Mouse (Mus musculus) left cerebral cortex, adult 9 months (tissue): ENCODE results near the gene D430042O09Rik.

Source experiments
- DNase-seq, 2 experiments: peaks; one replicate each; pipeline ENCODE4 v3.0.0; 2022; ENCODE audit warnings: low spot score in 2 of 2

D430042O09Rik gene

DNA sequence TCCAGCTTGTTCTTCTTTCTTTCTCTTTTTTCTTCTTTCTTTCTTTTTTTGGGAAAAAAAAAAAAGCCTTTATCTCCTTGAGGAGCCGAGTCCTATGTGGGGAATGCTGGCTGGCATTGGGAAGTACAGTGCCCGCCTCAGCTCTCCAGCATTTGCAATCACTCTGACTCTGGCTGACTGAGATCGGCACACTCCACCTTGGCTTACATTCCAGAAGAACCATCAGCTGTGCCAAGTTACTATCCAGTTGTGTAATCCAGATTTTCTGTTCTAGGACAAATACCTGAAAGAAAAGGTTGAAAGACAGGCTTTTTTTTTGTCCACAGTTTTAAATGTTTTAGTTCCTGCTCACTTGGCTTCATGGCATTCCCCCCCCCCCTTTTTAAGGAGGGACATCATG lies 100.5 kb downstream of the D430042O09Rik start:
- no peak for DNase-seq

DNA sequence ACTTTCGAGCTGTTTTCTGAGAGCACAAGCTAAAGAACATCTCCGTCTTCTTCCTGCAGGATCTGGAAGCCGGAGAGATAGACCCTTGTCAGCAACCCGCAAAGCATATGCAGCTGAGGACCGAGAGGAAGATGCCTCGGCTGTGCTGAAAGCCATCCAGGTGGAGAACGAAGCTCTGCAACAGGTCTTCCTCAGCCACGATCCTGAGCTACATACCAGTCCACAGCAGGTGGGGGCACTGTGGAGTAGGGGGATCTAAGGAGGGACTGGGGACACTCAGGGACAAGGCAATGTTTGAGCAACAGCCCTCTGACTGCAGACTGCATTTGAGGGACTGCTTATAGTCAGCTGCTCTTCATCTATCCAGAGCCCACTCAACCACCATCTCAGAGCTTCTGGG lies 105.0 kb downstream of the D430042O09Rik start:
- DNase-seq: no peak

DNA sequence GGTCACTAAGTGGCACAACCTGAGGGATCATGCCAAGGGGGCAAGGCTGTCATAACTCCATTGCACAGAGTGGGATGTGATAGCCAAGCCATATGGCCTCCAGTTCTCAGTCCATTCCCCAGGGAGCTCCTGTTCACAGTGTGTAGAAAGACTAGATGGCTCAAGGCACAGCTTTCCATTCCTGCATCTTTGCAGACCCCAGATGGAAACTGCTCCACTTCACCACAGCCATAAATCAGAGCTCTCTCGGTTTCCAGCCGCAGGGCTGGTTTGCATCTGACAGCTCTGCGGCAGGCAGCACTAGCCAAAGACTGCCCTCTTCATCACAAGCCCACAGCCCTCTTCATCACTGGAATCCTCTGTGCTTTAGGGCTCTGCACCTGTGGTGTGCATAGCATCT lies 108.0 kb downstream of the D430042O09Rik start:
- DNase-seq: no peak

DNA sequence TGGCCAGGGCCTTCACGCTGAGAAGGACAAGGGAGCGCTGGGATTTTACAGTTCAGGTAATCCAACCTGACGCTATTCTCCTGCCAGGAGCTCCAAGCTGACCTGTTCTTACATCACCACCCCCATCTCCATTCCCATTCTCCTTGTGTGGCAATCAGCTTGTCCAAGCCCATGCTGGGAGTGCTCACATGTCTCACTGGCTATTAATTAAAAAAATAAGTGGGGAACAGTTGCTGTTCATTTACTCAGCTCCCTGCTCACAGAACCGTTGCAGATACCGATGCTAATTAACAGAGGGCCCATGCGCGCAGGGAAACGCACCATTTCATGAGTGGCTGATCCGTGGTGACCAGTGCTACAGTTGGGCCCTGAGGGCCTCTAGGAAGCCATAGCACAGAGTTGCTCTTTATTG lies 110.6 kb downstream of the D430042O09Rik start:
- DNase-seq: no peak

DNA sequence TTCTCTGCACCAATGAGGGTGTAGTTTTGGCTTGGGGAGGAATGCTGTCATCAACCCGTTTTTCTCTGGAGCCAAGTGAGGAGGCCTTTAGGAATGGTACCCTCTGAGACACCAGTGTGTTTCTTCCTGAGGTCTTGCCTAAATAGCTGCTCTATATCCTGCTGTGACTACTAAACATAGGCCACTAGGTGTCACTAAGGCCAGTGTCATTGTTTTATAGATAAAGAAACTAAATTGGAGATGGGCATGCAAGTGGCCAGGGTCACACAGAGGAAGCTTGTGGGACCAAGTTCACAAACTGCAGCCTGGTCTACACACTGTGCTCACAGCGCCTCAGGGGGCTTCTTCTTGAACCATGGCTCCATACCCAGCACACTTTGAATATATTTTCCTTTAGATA lies 112.5 kb downstream of the D430042O09Rik start:
- no peak for DNase-seq

DNA sequence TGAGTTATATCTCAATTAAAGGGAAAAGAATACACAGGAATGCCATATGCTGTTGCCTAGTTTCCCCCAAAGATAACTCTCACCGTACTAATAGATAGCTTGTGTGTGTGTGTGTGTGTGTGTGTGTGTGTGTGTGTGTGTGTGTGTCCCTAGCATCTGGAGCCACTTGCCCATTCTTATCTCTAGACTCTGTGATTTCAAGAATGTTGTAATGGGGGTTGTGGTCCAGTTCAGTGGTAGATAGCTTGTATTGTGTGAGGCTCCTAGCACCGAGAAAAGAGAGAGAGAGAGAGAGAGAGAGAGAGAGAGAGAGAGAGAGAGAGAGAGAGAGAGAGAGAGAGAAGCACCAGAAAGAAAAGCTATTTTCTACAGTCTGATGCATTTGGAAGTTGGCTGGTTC lies 118.7 kb downstream of the D430042O09Rik start:
- no peak for DNase-seq

DNA sequence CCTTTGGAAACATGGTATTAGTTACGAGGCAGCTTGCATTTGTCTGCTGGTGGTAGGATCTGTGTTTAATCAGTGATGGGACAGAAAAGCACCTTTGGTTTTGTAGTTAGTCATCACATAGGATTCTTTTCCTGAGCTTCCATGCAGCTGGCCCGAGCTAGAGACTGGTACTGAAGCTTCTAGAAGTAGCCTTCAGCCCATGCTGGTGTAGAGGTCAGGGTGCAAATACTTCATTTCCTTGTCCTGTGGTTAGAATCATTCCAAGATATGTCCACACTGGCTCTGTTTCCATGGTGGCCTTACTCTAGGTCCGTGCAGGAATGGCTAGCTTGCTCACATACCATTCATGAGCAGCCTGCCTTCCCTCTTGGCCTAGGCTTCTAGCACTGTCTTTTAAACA lies 119.2 kb downstream of the D430042O09Rik start:
- DNase-seq: no peak

DNA sequence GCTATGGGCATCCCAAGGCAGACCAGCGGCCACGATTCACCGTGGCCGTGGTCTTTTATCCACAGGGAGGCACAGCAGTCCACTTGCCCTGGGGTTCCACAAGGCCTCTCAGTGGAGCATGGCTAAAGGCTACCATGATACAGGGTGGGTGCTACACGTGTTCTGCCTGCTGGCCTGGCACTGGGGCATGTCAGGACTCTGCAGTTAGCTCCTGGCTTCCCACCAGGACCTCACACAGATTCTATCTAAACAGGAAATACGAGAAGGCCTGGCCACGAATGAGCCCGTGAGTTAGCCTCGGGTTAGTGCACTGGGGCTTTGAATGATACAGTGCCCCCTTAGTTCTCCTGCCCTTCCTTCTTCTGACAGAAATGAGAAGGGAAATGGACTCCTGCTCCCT lies 119.7 kb downstream of the D430042O09Rik start:
- no peak for DNase-seq

DNA sequence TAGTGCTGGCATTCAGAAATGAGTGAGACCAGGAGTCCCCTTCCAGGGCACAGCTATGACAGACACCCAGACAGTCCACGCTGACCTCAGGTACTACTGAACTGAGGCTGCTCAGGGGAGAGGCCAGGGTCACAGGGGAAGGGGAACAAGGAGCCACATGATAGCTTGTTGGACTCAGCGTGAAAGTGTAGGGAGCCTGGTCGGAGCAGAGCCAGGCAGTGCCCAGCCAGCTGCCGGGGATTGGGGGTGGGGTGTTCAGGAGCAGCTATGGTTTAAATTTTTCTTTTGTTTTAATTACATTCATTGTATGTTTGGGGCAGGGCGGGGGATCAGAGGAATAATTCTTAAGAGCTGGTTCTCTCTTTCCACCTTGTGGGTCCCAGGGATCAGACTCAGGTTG lies 120.9 kb downstream of the D430042O09Rik start:
- no peak for DNase-seq

DNA sequence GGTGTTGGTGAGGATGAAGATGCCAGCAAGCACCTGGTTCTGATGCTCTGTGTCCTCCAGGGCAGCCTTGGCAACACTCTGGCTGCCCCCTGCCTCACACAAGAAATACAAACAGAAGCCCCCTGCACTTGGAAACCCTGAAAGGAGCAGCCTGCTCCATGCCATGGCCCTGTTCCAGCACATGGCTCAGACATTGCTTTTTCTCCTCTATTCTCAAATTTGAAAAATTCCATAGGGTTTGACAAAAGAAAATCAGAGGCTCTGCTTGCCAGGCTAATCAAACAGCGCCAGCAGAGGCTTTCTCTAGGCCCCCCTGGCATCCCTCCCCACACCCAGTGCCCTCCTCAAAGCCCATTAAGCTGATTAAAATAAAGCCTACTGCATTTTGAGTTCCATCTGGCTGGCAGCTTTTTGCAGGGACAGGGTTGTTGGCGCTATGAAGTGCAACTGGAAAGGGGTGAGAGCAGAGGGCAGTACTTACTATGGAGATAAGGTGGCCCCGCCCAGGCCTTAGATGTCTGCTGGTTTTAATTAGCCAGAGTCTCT lies 121.5 kb downstream of the D430042O09Rik start:
- no peak for DNase-seq

DNA sequence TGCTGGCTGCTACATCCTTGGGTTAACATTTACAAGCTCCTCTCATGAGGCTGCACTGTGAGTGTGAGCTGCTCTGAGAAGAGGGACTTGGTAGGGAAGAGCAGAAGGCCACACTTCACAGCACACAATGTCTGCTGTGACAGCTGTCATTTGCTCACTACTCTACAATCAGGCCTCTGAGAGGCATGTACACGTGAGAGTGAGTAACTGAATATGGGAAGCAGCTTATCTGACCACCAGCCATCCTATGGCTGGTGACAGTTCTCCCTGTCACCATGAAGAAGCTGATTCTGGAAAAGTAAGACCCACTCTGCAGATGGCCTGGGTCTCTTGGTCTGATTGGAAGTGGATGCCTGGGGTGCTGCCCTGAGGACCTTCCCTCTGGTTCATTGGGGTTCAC lies 125.1 kb downstream of the D430042O09Rik start:
- no peak for DNase-seq

DNA sequence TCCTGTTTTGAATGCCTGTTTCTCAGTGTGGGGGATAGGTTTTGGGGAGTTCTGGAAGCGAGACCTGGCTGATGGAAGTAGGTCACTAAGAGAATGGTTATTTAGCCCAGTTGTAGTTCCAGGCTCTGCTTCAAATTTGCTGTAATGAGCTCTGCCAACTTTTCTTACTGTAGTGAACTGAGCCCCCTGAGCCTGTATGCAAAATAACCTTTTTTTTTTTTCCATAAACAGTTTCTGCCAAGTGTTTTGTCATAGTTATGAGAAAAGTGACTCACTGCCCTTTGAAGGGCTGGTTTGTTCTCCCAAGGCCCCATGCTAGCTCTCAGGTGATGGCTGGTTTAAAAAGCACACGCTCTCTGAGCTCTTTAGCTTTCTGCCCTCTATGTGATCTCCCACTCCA lies 125.8 kb downstream of the D430042O09Rik start:
- no peak for DNase-seq

DNA sequence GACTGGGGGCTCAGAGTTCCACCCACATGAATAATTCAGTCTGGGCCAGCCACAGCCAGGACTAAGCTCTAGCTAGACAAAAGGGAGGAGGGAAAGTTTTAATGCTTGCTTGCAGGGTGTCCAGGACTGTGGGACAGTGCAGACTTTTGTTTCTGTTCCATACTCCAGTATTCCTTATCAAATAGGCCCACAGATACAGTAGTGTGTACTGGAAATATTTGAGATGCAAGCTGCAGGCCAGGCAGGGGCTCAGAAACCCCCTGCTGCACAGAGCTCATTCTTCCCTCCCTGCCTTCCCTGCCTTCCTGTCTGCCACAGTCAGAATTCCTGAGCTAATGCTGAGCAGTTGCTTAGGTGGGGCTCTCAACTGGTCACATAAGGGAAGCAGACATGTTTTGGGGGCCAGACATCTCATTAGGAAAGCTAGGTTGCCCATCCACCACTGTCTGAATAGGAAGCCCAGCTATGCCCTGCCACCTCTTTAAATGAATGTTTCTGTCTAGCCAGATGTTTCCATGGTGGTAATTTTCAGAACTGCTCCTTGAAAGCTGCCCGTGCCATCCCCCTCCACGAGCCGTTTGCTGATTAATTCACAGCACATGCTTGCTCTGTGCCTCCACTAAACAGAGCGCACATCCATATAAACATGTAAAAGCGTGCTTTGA lies 130.5 kb downstream of the D430042O09Rik start:
- DNase-seq: no peak

DNA sequence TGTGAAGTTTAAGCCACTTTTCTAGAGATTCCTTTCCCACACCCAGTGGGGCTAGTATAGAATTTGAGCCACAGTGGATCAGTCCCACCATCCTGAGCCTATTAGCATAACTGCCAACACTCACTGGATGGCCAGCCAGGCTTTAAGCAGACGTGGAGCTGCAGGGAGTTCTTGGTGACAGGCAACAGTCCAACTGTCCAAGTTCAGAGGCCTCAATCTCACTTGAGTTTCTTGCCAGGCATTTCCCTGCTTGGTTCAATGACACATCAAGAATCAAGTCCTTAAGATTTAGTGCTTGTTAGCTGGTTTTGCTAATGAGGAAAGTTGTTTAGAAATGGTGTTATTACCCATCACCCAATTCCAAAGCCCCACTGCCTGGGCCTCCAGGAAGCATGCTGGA lies 137.9 kb downstream of the D430042O09Rik start:
- DNase-seq: no peak

DNA sequence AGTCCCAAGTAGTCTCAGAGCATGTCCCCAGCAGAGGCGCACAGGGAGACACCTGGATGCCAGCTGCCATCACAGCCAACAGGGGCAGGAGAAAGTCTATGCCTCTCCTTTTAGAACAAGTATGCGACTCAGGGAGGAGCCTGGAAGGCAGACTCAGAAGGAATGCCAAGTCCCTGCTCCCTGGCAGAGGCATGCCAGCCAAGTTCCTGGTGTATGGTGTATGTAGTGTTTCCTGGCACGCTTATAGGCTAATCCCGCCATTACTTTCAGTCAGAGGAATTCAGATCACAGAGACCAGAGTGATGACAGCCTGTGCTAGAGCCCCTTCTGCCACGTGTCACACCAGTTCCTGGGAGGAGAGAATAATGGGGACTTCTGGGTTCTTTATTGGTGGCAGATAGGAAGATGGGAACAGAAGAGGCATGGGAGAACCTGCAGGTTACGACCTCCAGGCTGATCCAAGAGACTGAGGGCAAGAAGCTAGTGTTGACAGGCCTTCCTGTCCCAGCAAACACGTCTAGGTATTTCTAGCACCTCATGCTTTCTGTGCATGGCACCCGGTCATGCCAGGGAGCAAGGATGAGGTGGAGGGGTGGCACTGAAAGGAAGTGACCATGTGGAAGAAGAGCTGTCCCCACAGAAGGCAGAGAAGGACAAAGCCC lies 139.3 kb downstream of the D430042O09Rik start:
- peak in 1 of 2 experiments; percentile 40 for DNase-seq

DNA sequence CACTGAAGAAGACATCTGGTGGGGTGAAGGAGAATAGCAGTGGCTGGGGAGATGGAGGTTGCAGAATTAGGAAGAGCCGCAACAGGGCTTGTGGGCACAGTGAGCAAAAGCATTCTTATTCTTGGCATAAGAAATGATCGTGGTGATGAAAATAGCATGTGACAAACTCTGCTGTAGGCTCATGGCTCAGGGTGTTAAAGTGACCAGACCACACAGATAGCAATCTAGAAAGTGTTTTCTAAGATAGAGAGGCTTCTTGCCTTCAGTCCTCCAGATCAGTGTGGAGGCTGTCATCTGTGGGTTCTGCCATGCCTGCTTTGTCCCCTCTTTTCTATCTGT lies 139.8 kb downstream of the D430042O09Rik start:
- peak in 1 of 2 experiments; percentile 26 for DNase-seq

DNA sequence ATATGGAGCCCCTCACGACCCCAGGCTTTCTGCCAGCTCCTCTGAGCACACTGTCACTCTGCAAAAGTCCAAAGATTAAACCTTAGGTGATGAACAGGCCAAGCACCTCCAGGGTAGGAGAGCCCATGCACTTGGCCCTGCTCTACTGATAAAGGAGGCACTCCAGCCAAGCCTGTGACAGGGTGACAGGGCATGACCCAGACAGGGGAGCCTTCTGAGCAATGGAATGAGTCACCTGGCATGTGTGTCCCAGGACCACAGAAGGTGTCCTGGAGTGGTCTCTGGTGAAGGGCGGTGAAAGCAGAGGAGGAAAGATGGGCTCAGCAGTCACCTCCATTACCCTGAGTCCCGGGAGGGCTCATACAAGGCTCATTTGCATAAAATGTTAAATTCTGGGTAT lies 151.9 kb downstream of the D430042O09Rik start:
- no peak for DNase-seq

DNA sequence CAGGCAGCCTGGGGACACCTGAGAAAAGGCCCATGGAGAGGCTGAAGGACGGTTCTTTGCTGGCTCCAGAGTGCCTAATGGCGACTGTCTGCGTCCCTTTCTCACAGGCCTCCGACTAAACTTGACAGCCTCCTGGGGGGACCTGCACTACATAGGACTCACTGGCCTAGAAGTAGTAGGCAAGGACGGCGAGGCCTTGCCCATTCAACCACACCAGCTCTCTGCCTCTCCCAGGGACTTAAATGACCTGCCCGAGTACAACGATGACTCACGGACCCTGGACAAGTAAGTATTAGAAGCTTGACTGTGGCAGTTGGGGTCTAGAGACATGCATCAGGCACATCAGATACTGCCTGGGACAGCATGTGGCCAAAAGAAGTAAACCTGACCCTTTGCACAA lies 152.7 kb downstream of the D430042O09Rik start:
- no peak for DNase-seq

DNA sequence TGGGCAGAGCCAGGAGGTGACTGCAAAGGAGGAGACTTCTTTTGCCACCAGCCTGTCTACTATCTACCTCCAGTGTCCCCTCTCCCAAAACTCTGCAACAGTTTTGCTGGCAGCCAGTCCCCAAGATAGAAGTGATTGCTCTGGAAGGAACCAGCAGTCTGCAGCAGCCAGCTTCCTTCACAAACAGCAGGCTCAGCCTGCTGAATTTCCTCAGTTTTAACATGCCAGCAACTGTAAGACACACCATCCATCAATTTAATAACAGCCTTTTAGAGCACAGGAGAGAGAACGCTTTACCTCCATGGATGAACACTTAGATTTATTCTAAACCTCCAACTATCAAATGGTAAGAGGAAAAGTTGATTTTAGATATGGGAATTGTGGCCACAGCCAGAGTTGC lies 156.3 kb downstream of the D430042O09Rik start:
- DNase-seq: no peak

DNA sequence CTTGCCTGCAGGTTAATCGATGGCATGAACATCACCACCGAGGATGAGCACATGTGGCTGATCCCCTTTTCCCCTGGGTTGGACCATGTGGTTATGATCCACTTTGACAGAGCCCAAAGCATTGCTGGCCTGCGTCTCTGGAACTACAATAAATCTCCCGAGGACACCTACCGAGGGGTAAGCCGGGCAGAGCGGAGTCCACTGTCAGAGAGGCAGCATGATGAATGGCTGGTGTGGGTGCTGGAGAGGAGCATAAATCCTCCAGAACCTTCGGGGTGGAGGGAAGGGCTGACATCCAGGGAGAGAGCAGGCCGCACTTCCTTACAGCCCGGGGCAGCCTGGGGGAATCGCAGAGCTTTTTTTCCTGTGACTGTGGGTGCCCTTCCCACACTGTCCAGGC lies 157.5 kb downstream of the D430042O09Rik start:
- no peak for DNase-seq

DNA sequence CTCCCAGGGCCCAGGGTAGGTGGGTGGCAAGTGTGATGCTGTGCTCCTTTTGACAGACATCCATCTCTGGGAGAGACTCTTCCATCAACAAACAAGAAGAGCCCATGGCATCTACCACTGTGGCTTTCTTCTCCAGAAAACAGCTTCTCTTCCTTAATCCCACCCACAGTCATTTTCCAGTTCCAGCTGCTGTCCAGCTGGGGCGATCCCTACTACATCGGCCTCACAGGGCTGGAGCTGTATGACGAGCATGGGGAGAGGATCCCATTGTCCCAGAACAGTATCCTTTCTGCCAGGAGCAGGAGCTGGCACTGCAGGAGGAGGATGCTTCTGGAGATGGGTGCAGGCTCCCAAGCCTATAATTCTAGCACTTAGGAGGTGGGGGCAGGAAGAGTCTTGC lies 160.9 kb downstream of the D430042O09Rik start:
- DNase-seq: no peak

DNA sequence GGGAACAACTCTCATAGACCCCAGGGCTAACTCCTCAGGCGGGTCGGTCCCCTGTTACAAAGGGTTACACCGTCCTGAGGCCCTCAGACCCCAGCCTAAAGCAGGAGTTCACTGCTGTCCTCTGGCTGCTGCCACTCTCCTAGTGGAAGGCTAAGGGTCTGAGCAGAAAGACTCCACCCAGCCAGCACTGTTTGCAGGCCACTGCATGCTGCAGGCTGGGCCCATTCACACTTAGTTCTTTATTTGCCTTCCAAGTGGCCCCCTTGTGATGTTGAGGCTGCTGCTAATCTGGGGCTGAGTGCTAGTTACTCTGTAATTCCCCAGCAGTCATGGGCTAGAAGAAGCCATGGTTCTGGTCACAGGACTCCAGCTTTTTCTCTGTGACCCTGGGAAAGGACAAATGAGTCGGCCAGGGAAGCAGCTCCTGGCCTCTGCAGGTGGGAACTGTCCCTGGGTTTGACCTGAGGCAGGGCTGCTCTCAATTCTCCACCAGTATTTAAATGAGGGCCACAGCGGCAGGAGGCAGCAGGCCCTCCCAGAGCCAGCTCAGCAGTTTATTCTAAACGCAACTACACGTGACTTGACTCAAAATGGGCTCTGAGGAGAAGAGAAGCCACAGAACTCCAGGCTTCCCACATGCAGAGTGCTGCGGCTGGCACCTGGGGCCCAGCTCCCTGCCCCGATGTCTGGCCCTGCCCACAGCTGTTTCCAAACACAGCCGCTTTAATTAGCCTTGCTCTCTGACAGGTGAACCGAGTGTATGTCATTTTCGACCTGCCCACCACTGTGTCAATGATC lies 163.9 kb downstream of the D430042O09Rik start:
- peak in 1 of 2 experiments; percentile 49 for DNase-seq

DNA sequence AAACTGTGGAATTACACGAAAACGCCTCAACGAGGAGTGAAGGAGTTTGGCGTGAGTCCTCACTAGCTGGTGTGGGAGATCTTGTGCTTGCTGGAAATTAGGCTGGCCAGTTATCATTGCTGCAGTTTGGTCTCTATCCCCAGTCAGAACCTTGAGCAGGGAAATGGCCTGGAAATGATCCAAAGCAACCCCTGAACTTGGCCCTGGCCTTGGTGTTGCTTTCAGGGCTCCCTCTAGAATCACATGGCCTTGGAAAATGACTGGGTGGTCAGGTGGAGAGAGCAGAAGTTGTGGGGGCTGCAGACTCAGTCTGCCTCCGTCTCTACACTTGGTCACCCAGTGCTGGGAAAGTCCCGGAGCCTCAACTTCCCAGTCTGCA lies 164.5 kb downstream of the D430042O09Rik start:
- DNase-seq: peak in 1 of 2 experiments; percentile 32
